Mouse (Mus musculus) left cerebral cortex, postnatal 36 days (tissue): Measurements from ENCODE around the gene Ifna1. TPM values are rescaled to one million over a fixed set of nuclear protein-coding genes. Genes with fewer than 3 reads are reported as not detected.
"Not testable (repeated sequence)": the region's sequence is repeated elsewhere in the genome, so short reads cannot be mapped to it uniquely, and the experiment has no call there.

Experiments used
- DNase-seq, 2 experiments: peaks; one replicate each; pipeline ENCODE4 v3.0.0; 2021 to 2022; ENCODE audit warnings: low spot score in 2 of 2, mixed read lengths in 1 of 2
- intact Hi-C: fragments of 180-260 bp; cut with DNase I; formaldehyde crosslinking; loops from one replicate; pipeline ENCODE4 v1.15.1; 2025
- total RNA-seq, 2 experiments: library from RNA; stranded (reverse); gene quantifications; 2 replicates each; pipeline ENCODE4 v1.2.3; 2021

The Ifna1 gene
- total RNA-seq = not detected

- DNase-seq = no peak
- intact Hi-C loops = no loop called here
Measured at GRCm38 (mm10) chr4:88849698-88850097, at the start of gene Ifna1. TSS of gene Ifna1 (plus strand) at chr4:88850087.

DNA sequence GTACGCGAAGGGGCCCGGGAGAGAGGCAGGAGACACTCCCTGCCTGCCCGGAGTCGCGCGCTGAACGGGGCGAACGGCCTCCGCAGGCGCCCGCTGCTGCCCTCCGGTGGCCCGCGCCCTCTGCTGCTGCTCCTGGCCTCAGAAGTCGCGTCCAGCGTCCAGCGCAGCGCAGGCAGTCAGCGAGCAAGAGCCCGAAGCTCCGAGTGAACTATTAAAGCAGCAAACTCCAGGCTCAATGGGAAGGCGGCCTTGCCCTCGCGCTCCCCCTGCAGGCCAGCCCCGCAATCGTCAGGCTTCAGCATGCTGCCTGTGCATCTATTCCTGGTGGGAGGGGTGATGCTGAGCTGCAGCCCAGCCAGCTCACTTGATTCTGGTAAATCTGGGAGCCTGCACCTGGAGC, 46.9 kb upstream of the Ifna1 start, which contains the start of gene Gm13287:
TSS of gene Gm13287 (plus strand) at position 301 of the 400 bp plus-strand sequence.
- intact Hi-C loops, DNase-seq: not testable (repeated sequence)

DNA sequence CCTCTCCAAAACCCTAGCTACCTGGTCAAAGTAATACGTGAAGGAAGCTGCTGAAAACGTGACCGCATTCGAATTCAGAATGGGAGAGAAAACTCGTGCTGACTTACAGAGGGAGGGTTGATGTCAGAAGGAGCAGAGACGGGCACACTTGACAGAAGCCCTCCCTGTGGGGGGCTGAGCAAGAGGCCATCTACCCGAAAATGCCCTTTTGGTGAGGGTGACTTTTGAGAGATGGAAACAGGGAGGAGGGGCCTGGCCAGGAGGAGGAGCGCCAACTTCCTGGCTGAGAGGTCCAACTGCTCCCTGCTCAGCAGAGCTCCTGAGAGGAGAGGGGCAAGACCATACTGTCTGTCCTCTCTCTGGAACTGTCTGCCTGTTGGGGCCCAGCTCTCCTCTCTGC, 44.7 kb upstream of the Ifna1 start, which contains the start of gene Gm13288:
TSS of gene Gm13288 (plus strand) at position 301 of the 400 bp plus-strand sequence.
- intact Hi-C loops = not testable (repeated sequence)

DNA sequence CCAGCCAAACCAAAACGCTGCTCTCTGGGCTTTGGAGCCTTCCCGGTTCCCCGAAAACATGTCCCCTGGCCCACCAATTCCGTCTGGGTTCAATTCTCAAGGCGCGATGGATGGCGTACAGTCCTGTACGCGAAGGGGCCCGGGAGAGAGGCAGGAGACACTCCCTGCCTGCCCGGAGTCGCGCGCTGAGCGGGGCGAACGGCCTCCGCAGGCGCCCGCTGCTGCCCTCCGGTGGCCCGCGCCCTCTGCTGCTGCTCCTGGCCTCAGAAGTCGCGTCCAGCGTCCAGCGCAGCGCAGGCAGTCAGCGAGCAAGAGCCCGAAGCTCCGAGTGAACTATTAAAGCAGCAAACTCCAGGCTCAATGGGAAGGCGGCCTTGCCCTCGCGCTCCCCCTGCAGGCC, 44.1 kb upstream of the Ifna1 start:
- DNase-seq, intact Hi-C loops: not testable (repeated sequence)

More for the DNA sequence above, 44.7 kb upstream of the Ifna1 start, which contains the start of gene Gm13288:
- not testable (repeated sequence) for DNase-seq

DNA sequence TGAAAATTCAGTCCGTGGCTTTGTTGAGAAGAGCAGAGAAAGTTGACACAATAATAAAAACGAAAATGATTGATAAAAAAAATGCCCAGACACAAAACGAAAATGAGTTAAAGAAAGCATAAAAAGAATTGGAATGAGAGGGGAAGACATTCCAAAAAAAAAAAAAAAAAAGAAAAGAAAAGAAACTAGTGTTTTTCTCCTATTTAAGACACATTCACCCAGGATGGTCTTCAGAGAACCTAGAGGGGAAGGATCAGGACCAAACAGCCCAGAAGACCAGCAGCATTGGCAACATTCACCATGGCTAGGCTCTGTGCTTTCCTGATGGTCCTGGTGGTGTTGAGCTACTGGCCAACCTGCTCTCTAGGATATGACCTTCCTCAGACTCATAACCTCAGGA, 34.0 kb upstream of the Ifna1 start, which contains the start of gene Ifna7:
TSS of gene Ifna7 (plus strand) at position 301 of the 400 bp plus-strand sequence.
- intact Hi-C loops = no loop called here
- no peak for DNase-seq

DNA sequence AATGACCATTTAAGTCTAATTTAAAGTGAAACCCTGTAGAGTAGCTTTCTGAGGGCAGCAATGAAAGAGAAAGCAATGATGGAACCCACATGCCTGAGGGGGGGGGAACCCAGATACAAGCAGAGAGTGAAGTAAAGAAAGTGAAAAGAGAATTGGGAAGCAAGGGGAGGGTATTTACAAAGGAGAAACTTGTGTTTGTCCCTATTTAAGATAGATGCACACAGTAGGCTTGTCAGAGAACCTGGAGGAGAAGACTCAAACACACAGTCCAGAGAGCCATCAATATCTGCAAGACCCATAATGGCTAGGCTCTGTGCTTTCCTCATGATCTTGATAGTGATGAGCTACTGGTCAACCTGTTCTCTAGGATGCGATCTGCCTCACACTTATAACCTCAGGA, 30.2 kb upstream of the Ifna1 start, which contains the start of gene Ifna11:
TSS of gene Ifna11 (plus strand) at position 301 of the 400 bp plus-strand sequence.
- intact Hi-C loops = no loop called here
- no peak for DNase-seq

- DNase-seq = no peak
Measured at GRCm38 (mm10) chr4:88822995-88823394, 26.9 kb upstream of the Ifna1 start.

GRCm38 (mm10) chr4:88827116-88827515, 22.8 kb upstream of the Ifna1 start, which contains the start of gene Ifna6:
TSS of gene Ifna6 (plus strand) at chr4:88827416.
- intact Hi-C loops, DNase-seq: not testable (repeated sequence)

More at GRCm38 (mm10) chr4:88822995-88823394, 26.9 kb upstream of the Ifna1 start:
- intact Hi-C loops = no loop called here

- intact Hi-C loops = no loop called here
- DNase-seq = no peak
Measured at GRCm38 (mm10) chr4:88830523-88830922, 19.4 kb upstream of the Ifna1 start.

DNA sequence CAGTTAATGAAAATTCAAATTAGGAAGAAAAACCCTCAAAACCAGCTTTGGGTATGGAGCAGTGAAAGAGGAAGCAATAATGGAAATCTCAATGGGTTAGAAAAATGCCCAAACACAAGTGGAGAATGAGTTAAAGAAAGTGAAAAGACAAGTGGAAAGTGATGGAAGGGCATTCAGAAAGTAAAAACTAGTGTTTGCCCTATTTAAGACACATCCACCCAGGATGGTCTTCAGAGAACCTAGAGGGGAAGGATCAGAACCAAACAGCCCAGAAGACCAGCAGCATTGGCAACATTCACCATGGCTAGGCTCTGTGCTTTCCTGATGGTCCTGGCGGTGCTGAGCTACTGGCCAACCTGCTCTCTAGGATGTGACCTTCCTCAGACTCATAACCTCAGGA, 14.7 kb upstream of the Ifna1 start, which contains the start of gene Ifna5:
TSS of gene Ifna5 (plus strand) at position 301 of the 400 bp plus-strand sequence.
- intact Hi-C loops, DNase-seq: not testable (repeated sequence)

- intact Hi-C loops = no loop called here
Measured at GRCm38 (mm10) chr4:88838828-88839227, 11.1 kb upstream of the Ifna1 start.

DNA sequence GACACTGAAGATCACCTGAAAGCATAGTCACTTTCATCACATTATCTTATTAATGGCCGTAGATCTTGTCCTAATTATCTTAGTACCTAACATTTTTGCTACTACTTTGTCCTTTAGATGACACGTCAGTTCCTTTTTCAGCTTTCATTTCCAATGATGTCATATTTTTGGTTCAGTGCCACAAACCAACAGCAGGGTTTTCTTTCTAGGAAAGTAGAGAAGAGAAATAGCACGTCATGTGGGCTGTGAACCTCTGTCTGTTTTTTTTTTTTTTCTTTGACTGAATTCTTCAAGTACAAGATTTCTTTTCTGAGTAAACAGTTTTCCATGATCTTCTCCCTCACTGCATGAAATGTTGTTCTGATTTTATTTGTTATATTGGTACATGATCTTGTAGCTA, 9.8 kb upstream of the Ifna1 start:
- DNase-seq = no peak
- intact Hi-C loops = no loop called here

More at GRCm38 (mm10) chr4:88838828-88839227, 11.1 kb upstream of the Ifna1 start:
- no peak for DNase-seq

DNA sequence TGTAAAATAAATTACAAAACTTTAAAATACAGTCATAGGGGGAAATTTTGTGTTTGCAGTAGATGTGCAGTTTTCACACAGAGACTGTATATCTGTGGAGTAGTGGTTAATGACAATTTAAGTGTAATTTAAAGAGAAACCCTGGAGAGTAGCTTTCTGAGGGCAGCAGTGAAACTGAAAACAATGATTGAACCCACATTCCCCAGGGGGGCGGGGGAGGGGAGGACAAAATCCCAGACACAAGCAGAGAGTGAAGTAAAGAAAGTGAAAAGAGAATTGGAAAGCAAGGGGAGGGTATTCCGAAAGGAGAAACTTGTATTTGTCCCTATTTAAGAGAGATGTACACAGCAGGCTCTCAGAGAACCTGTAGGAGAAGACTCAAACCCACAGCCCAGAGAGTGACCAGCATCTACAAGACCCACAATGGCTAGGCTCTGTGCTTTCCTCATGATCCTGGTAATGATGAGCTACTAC, 8.4 kb upstream of the Ifna1 start, which contains the start of gene Ifna4:
TSS of gene Ifna4 (plus strand) at position 424 of the 474 bp plus-strand sequence.
- intact Hi-C loops = no loop called here
- no peak for DNase-seq

- intact Hi-C loops = no loop called here
- DNase-seq = no peak
Measured at GRCm38 (mm10) chr4:88845334-88845733, 4.6 kb upstream of the Ifna1 start.

DNA sequence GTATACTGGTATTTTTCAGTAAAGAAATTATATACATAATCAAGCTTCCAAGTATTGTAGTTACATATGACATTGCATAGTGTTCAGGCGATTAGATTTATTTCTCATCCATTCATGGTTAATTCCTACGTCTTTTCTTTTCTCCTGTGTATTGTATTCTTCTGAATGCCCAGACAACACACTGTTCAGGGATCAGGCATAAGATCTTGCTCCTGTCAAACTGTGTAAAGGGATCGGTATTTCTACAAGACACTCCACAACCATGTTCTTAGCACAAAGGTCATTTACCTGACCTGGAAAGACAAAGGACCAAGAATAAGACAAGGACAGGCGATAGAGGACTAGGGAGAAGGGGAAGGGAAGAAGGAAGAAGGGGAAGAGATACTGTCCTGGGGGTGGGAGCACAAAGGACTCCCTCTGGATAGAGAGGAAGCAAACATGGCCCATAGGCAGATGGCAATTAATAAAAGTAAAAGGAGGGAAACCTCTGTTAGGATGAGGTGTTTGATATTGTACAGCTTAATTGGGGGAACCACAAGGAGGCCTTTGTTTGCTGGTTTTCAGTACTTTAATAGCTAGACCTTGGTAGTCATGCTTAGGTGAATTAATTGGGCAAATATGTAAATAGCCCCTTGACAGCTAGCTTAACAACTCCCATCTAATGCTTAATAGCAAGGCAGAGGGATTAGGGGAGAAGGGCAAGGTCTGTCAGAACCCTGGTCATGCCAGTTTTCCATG, 1.3 kb downstream of the Ifna1 start:
- intact Hi-C loops = no loop called here
- DNase-seq = no peak

DNA sequence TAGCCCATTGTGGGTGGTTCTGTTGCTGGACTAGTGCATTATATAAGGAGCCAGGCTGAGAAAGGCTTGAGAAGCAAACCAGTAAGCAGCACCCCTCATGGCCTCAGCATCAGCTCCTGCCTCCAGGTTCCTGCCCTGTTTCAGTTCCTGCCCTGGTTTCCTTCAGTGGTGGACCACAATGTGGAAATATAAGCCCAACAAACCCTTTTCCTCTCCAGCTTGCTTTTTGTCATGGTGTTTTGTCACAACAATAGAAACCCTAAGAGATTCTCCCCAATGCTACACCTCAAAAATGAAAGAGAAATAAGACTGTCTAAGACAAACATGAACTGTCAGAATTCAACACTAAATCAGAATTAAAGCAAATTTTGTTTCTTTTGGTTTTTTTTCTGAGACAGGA, 9.3 kb downstream of the Ifna1 start:
- DNase-seq = no peak
- intact Hi-C loops = no loop called here

DNA sequence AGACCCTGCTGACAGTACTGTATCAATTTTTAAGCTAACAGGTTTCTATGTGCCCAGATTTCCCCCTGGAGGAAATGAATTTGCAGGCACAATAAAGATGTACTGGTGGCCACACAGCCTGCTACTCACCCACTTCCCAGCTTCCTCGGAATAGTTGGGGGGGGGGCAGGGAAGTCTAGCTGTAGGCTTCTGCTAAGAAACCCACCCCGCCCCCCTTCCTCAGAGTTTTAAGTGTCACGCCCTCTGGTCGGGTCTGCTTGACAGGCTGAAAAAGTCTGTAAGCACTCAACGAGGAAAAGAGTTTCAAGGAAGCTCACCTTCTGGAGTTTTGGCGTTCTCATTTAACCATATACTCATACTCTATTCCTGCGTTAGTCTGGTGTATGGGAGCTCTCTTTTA, 13.4 kb downstream of the Ifna1 start:
- no peak for DNase-seq
- intact Hi-C loops = no loop called here

DNA sequence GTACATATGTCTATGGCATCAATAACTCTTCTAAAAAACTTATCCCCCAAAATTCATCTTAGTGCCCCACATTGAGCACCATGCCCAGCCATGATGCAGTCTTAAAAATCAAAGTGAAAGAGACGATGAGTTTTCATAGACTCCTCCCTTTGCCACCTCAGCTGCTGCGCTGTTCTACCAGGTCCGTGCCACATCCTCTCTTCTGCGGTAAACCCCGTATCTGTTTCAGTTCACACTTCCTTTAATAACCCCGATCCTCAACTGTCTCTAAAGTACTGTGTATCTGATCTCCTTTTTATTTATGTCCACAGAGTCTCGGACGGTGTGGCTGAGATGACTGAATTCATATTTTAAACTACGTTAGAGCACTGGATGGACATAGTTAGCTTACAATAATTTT, 14.7 kb downstream of the Ifna1 start:
- intact Hi-C loops = no loop called here
- DNase-seq = no peak

GRCm38 (mm10) chr4:88865011-88865569, 15.2 kb downstream of the Ifna1 start:
- intact Hi-C loops = no loop called here
- no peak for DNase-seq

DNA sequence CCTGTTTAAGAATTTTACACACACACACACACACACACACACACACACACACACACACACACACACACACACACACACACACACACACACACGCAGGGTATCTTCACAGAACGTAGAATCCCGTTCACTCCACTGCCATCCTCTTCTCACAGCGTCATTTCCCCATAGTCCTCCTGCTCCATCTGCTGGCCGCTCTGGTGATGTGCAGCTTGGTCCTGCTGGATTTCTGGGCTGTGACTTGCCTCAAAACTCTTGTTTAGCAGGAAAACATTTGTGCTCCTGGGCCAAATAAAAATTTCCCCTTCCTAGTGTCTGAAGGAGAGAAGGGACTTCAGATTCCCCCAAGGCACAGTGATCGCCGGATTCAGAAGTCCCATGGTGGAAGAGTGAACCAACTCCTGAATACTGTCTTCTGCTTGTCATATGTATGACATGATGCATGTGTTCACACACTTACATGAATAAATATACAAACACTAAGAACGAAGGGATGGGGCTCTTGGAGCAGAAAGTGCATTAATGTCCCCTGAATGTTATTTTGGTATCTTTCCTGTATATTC, 17.6 kb downstream of the Ifna1 start:
- peak; percentile 65 to 69 for DNase-seq
- intact Hi-C loops = no loop called here
